Comparison of ENCODE assay signal across 17 mouse cellular contexts in genomic region chr1:137034586-137034985, GRCm38 (mm10).
"Had no signal": no experiment of that assay in that cellular context is flagged by ENCODE, and none has a peak within 500 bp of the region (broad histone marks: within the 10 kb centered on the region; RNA-seq: fewer than 3 reads in every experiment).

No protein-coding gene starts in this region.

- H3K4me3 ChIP-seq: left cerebral cortex, adult 2 months; liver, embryonic 13.5 days; midbrain, embryonic 13.5 days; myocyte; neural tube, embryonic 13.5 days had no signal

- H3K36me3 ChIP-seq: liver, embryonic 13.5 days; midbrain, embryonic 13.5 days; neural tube, embryonic 13.5 days had no signal

- H3K4me2 ChIP-seq: liver, embryonic 13.5 days; lung, embryonic 14.5 days; midbrain, embryonic 13.5 days; neural tube, embryonic 13.5 days had no signal

- H3K27me3 ChIP-seq: liver, embryonic 13.5 days; midbrain, embryonic 13.5 days; neural tube, embryonic 13.5 days had no signal

- DNase-seq: kidney, adult 18-20 months; kidney, postnatal 36 days; layer of hippocampus, postnatal 36 days; liver, embryonic 13.5 days; lung, embryonic 14.5 days; lung, postnatal 10 days; retina, postnatal 1 day; right cerebral cortex, postnatal 25 days; spleen, adult 18-20 months; thymus, postnatal 25 days had no signal

- H3K27ac ChIP-seq: kidney, postnatal 0 days; left cerebral cortex, adult 2 months; liver, embryonic 13.5 days; macrophage; midbrain, embryonic 13.5 days; neural tube, embryonic 13.5 days had no signal

- H3K9me3 ChIP-seq: liver, embryonic 13.5 days; midbrain, embryonic 13.5 days; neural tube, embryonic 13.5 days had no signal

- ATAC-seq: midbrain, embryonic 13.5 days; midbrain, embryonic 16.5 days had no signal

- H3K4me1 ChIP-seq: liver, embryonic 13.5 days; midbrain, embryonic 13.5 days; neural tube, embryonic 13.5 days had no signal

- H3K9ac ChIP-seq: liver, embryonic 13.5 days; lung, embryonic 14.5 days; midbrain, embryonic 13.5 days; neural tube, embryonic 13.5 days had no signal
